Mouse (Mus musculus): ENCODE measurements around the gene 1700056E22Rik.

1700056E22Rik gene

DNA sequence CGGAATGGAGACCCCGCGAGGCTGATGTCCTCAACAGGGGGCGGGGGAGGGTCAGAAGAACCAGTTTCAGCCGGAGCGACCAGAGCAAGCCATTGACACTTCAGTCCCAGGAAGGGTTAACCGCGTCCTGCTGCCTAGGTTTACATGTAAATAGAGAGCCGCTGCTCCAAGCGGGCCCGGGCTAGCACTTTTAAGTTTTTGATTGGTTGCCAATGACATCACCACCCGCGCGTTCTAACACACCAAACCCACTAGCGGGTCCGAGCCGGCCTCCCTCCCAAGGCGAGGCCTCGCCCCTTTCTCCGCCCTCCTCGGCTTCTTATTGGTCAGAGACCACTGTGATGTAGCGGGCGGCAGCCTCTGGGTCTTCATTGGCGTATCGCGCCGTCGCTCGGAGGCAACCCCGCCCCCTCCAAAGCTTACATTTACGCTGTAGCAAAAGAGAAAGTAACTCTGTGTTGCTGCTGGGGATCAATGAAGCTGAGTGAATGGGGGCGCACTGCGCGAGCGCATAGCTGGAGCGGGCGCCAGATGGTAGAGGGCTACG is at the start of gene 1700056E22Rik:
TSS of gene 1700056E22Rik (minus strand) at position 291 of the 547 bp plus-strand sequence.
- peak; percentile 99 for DNase-seq

DNA sequence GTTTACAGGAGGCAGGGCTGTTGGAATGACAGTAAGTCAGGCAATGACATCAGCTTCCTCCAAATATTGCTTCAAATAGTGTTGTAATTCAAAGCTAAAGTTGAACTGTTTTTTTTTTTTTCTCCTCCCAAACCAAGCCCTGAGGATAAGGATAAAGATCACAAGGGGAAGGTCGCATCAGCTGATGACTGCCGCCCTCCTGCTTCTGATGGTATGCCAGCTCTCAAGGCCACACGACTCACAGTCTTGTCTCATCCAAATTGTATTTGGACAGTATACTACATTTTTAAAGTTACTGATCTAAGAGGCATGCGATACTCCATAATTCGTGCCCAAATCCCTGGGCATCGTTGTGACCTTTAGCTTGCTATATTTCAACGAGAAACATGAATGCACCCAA is 49.1 kb upstream of the 1700056E22Rik start:
- DNase-seq: no peak

- DNase-seq: no peak
Measured at GRCm38 (mm10) chr1:184082661-184083060, 48.6 kb upstream of the 1700056E22Rik start.

DNA sequence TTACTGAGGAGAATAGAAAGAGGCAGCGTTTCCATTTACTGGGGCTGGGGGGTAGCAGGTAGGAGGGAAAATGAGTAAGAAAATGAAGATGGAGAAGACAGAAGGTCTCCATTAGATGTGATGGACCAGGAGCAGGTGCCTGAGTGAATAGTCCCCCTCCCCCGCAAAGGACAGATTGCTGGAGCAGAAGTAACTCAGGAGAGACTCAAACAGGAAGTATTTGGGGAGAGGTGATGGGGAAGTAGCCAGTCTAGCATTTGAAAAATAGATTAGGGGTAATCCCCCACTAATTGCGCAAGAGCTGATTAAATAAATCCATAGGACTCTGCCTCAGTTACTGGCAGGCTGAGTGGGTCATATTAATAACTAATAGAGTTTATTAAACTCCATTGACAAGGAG is 45.2 kb upstream of the 1700056E22Rik start:
- no peak for DNase-seq

DNA sequence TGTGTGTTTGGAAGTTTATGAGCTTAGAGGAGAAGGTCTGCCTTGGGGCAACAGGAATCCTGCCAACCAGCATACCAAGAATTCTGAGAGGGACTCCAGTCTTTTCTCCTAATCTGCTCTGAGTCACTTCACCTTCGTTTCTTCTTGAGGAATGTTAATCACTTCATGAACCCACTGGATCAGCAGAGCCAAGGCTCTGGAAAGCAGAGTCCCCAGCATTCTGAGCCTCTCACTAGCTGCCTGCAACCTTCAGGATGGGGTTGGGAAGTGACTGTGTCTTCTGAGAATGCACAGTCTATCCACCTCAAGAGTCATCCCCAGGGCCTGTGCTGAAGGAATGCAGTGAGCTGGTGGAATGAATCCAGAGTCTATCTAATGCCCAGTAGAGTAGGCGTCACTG is 42.7 kb upstream of the 1700056E22Rik start:
- DNase-seq: no peak

DNA sequence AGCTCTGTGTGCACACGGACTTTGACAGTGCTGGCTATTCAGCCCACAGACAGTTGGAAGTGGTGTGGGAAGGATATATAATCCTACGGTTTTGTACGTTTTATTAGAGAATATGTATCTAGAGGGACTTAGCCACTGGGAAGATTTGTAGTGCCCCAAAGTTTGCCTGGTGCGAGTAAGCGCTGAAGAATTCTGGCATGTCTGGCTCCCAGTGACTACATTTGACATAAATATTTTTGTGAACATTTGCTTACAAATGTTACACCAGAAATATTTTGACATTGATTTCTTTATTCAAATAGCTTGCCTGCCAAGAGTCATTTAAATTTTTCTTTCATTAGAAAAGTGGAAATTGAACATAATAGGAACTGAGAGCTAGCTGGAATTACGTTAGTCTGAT is 42.0 kb upstream of the 1700056E22Rik start:
- no peak for DNase-seq

DNA sequence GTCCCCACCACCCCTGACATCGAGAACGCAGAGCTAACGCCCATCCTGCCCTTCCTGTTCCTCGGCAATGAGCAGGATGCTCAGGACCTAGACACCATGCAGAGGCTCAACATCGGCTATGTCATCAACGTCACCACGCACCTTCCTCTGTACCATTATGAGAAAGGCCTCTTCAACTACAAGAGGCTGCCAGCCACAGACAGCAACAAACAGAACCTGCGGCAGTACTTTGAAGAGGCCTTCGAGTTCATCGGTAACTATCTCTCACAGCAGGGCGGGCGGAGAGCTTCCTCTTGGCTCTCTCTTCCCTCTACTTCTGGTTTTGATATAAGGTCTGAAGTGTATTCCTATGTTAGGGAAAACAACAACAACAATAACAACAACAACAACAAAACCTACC is 34.9 kb upstream of the 1700056E22Rik start:
- no peak for DNase-seq

DNA sequence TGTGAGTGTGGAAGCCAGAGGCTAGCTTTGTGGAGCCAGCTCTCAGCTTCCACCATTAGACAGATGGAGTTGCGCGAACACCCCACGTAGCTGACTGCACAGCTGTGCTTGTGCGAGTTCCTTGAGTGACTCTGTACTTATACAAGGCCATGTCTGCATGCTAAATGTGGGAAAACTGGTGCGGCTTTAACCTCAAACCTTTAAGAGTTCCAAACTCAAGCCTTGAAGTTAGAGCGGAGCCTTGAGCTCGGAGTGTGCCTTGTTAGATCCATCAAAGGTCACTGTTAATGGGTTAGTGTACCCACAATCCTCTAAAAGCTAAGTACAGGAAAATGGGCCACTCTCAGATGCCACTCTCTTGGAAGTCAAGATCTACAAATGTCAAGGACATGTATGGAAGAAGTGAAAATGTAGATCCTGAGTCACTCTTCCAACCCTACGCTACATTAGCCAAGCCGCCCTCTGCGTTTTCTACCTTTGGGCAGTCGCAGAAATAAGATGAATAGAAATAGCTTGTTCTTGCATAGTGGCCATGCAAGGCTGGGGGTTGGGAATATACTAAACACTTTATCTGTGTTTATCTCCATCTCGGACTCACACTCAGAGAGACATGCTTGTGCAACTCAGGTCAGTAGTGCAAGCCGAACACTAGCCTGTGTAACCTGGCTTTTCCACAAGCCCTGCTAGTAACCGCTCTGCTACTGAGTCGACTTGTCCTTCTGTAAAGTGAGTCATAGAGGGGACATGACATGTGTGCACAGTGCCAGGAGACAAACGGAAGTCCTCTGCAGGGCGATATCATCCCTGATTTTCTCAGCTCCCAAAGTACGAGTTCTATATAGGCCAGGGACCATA is 33.8 kb upstream of the 1700056E22Rik start:
- peak; percentile 43 for DNase-seq

GRCm38 (mm10) chr1:184066460-184067287 is 32.6 kb upstream of the 1700056E22Rik start:
- no peak for DNase-seq

- DNase-seq: peak; percentile 32
Measured at GRCm38 (mm10) chr1:184065589-184066361, 31.7 kb upstream of the 1700056E22Rik start.

GRCm38 (mm10) chr1:184064306-184064705 is 30.2 kb upstream of the 1700056E22Rik start:
- DNase-seq: peak; percentile 75

- no peak for DNase-seq
Measured at GRCm38 (mm10) chr1:184061901-184062300, 27.8 kb upstream of the 1700056E22Rik start.

GRCm38 (mm10) chr1:184060828-184061734 is 27.0 kb upstream of the 1700056E22Rik start:
- no peak for DNase-seq

DNA sequence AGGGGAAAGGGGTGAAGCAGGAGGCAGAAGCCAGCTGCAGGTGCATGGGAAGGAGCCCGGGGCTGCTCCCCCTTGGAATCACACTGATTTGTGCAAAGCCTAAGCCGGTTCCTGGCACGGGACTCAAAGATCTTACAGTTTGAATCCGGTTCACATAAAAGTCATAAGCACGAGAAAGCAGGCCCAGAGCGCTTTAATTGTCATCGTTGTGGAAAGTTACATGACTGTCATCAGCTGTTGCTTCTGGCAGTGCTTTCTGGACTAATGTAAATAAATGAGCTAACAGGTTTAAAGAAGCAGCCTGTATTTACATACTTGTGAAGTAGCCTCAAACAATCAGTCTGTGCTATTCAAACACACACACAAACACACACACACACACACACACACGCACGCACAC is 26.3 kb upstream of the 1700056E22Rik start:
- no peak for DNase-seq

DNA sequence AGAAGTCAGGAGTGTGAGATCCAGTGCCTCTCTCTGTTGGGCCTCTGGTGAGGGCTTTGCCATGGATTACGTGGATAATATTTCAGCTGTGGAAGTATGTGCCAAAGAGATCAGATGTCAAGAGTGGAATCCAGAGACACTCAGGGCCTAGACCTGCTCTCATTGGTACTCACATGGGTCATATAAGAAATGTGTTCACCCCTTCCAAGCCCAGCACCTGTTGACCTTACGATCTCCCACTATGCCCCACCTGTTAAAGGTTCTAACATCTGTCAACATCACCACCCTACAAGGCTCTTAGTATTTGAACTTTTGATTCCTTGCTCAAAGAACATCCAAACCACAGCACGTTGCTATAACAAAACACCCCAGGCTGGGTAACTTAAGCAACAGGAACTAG is 25.7 kb upstream of the 1700056E22Rik start:
- DNase-seq: no peak

- DNase-seq: no peak
Measured at GRCm38 (mm10) chr1:184058206-184058605, 24.1 kb upstream of the 1700056E22Rik start.

DNA sequence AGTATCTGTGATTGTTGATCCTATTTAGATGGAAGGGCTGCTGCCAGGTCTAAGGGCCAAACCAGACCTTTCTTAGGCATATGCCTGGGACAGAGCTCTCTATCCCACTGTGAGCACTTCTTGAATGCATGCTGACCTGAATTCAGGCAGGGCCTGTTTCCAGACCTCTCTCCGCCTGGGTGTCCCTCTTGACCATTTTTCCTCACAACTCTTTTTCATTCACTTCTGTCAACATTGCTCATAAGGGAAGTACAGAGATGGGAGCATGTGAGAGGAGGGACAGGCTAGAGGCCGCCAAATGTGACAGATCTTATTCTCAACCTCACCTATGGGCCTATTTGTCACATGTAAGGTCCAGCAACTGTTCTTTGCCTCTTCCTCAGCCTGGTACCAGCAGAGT is 20.1 kb upstream of the 1700056E22Rik start:
- no peak for DNase-seq

DNA sequence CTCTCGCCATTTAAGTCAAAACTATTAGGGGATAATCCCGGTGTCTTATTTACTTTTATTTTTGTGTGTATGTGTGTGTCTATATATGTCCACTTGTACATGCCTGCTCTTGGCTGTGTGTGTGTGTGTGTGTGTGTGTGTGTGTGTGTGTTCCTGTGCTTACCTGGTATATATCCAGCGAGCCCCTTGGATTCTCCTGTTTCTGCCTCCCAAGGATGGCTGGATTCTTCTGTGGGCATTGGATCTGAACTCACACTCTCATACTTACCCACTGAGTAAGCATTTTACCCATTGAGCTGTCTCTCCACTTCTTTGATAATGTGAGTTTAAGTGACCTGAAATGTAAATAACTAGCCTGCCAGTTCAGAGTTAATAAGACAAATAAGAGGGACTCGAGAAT is 19.6 kb upstream of the 1700056E22Rik start:
- no peak for DNase-seq

DNA sequence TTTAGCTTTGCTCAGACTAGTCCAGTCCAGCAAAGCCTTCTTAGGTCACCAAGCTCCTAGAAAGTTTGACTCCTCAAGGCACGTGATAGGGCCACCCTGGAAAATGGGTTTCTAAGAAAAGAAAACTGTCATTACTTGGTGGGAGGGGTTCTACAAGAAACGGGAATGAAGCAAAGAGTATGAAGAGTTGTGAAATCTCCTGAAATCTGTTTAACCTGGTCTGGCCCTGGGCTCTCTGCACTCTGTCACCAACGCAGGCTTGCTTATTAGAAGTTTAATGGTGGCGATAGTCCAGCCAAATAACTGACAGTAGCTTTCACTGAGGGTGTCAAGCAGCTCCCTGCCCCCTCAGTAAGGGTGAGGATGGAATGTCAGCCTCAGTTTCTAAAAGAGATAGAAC is 19.0 kb upstream of the 1700056E22Rik start:
- DNase-seq: no peak

DNA sequence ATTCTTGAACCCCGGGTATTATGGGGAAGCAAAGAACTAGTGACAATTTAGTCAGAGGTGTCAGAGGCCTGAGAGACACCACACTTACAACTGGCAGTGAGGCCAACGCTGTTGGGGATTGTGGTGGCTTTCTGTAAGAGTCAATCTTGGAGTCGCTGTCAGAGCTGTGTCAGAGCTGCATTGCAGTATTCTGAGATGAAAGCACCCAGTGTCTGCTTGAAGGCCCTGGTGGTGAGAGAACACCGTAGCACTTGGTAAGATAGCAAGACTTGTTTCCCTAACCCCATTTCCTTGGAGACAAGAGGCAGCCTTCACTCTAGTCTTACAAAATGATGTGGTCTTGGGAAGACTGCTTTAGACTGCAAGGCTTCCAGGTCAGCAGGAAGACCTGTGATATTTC is 18.2 kb upstream of the 1700056E22Rik start:
- no peak for DNase-seq

DNA sequence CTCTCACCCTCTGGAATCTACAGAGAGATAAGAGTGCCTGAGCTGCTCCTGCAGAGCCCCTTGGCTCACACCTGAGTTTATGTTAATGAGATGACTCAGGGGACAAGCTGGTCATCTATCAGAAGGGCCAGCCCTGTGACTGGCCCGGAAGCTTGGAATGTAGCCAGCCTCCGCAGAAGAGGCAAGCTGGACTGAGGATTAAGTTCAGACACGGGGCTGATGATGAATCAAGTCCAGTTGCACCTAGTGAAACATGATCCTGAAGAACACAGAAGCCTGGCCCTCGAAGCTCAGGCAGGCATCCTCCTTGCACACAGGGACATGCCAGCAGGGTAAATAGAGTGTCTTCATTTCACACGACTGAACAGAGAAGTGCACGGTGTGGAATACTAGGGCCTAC is 17.7 kb upstream of the 1700056E22Rik start:
- DNase-seq: no peak

- DNase-seq: no peak
Measured at GRCm38 (mm10) chr1:184051286-184051685, 17.2 kb upstream of the 1700056E22Rik start.
